Mouse (Mus musculus) adrenal gland, postnatal 10 days (tissue): ENCODE data around the gene Sectm1a. TPM values are rescaled to one million over a fixed set of nuclear protein-coding genes. Genes with fewer than 3 reads are reported as not detected.
"Not testable (repeated sequence)": the region's sequence is repeated elsewhere in the genome, so short reads cannot be mapped to it uniquely, and the experiment has no call there.

ENCODE experiments used
- DNase-seq: peaks from one replicate; pipeline ENCODE4 v3.0.0; 2021; ENCODE audit warnings: mixed read lengths
- long read RNA-seq, 2 experiments: library from polyadenylated mRNA; stranded (forward); transcript quantifications; one replicate each; pipeline ENCODE4 v2.0.0; 2021
- total RNA-seq, 2 experiments: library from RNA; stranded (reverse); gene quantifications; 2 replicates each; pipeline ENCODE4 v1.2.3; 2021

Gene Sectm1a
- under 1 TPM; 0.24 to 0.42 TPM for total RNA-seq
- long read RNA-seq, experiment 1, result 0 reads
- long read RNA-seq, experiment 2, partial matches to known transcripts, result 0 of 1 reads
- long read RNA-seq, experiment 2, other reads (novel, unspliced or antisense), result 1 of 1 reads

- no peak for DNase-seq
Observed at GRCm38 (mm10) chr11:121081120-121081519, at the start of gene Sectm1a. TSS of gene Sectm1a (minus strand) at chr11:121081220.

GRCm38 (mm10) chr11:121129616-121130015, 48.6 kb upstream of the Sectm1a start:
- DNase-seq, result no peak

GRCm38 (mm10) chr11:121127441-121127840, 46.4 kb upstream of the Sectm1a start:
- no peak for DNase-seq

- no peak for DNase-seq
Observed at GRCm38 (mm10) chr11:121126395-121126794, 45.4 kb upstream of the Sectm1a start.

- DNase-seq, result no peak
Observed at GRCm38 (mm10) chr11:121125522-121126172, 44.6 kb upstream of the Sectm1a start.

- DNase-seq, result no peak
Observed at GRCm38 (mm10) chr11:121123438-121123837, 42.4 kb upstream of the Sectm1a start.

GRCm38 (mm10) chr11:121122024-121122670, 41.1 kb upstream of the Sectm1a start:
- no peak for DNase-seq

- DNase-seq, result no peak
Observed at GRCm38 (mm10) chr11:121121151-121121550, 40.1 kb upstream of the Sectm1a start.

GRCm38 (mm10) chr11:121118577-121118976, 37.6 kb upstream of the Sectm1a start, which contains the start of gene Tex19.2:
TSS of gene Tex19.2 (minus strand) at chr11:121118677.
- DNase-seq, result no peak

GRCm38 (mm10) chr11:121118106-121118505, 37.1 kb upstream of the Sectm1a start:
- DNase-seq, result no peak

- DNase-seq, result peak; percentile 77
Observed at GRCm38 (mm10) chr11:121112091-121112775, 31.2 kb upstream of the Sectm1a start.

- no peak for DNase-seq
Observed at GRCm38 (mm10) chr11:121111601-121112000, 30.6 kb upstream of the Sectm1a start.

GRCm38 (mm10) chr11:121111051-121111450, 30.0 kb upstream of the Sectm1a start:
- DNase-seq, result peak; percentile 52

- DNase-seq, result peak; percentile 50
Observed at GRCm38 (mm10) chr11:121109986-121110385, 29.0 kb upstream of the Sectm1a start.

GRCm38 (mm10) chr11:121108061-121108460, 27.0 kb upstream of the Sectm1a start:
- no peak for DNase-seq

GRCm38 (mm10) chr11:121107242-121107641, 26.2 kb upstream of the Sectm1a start:
- not testable (repeated sequence) for DNase-seq

- DNase-seq, result no peak
Observed at GRCm38 (mm10) chr11:121101124-121101805, 20.2 kb upstream of the Sectm1a start.

GRCm38 (mm10) chr11:121100692-121101091, 19.7 kb upstream of the Sectm1a start:
- no peak for DNase-seq

GRCm38 (mm10) chr11:121099762-121100161, 18.7 kb upstream of the Sectm1a start:
- no peak for DNase-seq

- no peak for DNase-seq
Observed at GRCm38 (mm10) chr11:121092606-121093585, 11.9 kb upstream of the Sectm1a start.

- DNase-seq, result no peak
Observed at GRCm38 (mm10) chr11:121090943-121091342, 9.9 kb upstream of the Sectm1a start.
